Mouse (Mus musculus) left cerebral cortex, adult 11 months (tissue): Measurements from ENCODE around the gene Mgat5.

ENCODE experiments used
- DNase-seq: peaks from one replicate; pipeline ENCODE4 v3.0.0; 2022; ENCODE audit warnings: low spot score

The Mgat5 gene

DNA sequence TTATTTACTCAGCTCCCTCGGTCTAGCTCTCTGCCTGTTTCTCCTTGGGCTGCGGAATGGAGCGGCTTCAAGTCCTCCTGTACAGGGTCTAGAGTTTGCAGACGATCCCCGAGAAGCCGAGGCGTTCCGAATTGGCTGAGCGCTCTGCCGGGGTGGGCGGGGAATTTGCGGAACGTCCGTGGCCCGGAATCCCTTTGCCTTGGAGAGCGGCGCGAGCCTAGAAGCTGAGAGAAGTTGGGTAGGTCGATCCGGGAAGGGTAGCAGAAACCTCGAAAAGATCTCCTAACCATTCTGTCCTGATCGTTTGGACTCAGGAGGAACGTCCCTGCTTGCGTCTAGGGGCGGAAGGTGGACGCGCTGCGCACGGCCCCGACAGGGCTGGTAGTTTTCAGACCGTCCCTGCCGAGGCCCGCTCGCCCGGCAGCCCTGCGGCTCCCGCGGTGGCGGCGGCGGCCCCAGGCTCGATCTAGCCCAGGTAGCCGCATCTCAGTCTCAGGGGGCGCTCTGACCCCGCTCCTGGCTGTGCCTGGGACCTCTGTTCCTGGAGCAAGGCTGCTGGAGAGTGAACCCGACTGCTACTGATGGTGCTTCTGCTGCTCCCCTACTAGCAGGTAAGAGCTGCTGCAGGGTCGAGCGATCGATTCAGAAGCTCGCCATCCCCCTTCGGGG, at the start of gene Mgat5:
Mgat5 (plus strand) TSS at position 199 of the 669 bp plus-strand sequence.
- DNase-seq, result peak; percentile 69

DNA sequence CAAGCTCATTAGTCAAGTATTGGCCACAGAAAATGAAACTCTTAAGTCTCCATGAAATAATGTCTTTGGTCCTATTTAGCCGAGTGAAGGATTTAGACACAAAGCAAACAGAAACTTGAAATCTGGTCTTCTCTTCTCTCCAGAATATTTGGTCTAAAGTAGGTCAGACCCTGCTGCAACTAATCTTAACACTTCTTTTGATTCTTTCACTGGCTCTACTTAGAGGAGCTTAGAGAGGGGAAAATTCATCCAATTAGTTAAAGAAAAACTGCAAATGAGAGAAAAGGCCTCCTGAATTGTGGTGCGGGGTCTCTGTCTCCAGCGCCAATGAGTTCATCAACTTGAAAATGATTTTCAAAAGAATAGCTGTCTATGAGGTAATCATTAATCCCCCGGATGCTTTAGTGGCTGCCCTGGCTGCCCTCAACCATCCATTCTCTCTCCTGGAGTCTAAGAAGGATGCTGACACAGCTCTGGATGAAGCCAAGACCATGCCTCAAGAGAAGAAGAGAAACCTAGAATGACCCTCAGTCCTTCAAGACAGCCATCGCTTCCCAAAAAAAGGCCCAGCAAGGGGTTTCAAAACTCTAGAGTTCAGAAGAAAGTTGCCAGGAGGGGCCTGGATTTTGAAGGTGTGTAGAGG, 44.6 kb upstream of the Mgat5 start:
- peak; percentile 4 for DNase-seq

DNA sequence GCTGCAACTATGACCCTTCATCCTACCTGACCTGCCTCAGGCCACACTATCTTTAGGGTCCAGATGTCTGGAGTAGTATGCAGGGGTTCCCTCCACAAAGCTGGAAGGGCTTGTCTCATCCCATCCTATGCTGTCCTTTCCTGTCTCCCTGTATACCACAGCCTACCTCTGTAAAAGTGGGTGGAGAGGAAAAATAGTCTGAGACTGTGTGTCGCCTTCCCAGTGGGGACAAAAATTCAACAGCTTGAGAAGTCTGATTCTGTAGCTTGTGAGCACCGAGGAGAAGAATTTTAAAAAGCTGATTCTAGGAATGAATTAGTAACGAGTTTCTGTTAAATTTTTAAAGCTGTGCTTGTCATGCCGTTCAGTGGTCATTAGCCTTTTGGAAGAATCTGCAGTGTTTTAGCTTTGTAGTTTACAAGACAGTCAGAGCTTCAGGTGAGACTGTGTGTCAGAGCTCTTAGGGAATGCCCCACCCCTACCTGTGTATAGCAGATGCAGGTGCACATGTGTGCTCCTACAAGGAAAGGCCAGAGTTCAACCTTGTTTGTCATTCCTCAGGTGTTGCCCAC, 40.1 kb upstream of the Mgat5 start:
- DNase-seq, result no peak

DNA sequence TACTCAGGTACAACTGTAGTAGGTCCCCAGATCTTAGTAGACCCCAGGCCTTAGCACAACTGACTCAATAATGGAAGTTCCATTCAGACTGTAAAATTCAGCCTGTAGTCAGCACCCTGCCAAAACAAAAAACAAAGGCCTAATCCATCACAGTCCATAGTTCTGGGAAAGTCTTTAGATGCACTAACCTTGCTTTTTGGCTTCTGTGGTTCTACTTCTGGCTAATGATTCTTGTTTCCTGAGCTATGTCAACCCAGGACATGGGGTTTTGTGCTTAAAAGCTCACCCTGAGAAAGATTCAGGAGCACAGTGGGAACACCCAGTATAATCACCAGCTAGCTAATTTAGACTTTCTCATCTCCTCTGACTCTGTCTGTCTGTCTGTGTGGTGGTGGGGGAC, 38.3 kb upstream of the Mgat5 start:
- no peak for DNase-seq

- no peak for DNase-seq
Measured at GRCm38 (mm10) chr1:127167586-127167985, 37.2 kb upstream of the Mgat5 start.

- no peak for DNase-seq
Measured at GRCm38 (mm10) chr1:127168205-127168604, 36.6 kb upstream of the Mgat5 start.

DNA sequence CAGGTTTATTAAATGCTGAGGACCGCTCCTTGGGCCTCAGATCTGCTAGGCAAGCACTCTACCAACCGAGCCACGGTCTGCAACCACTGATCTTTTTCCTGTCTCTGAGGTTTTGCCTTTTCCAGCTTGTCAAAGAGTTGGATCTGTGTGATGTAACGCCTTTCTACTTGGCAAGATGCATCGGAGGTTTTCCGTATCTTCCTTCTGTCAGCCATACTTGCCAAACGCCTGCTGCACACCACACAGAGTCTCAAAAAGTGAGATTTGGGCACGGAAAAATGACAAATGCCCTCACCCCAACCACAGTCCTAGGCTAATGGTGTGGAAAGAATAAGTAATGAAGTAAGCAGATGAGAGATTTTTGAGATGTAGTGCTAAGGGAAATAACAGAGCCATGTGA, 35.3 kb upstream of the Mgat5 start:
- DNase-seq, result no peak

DNA sequence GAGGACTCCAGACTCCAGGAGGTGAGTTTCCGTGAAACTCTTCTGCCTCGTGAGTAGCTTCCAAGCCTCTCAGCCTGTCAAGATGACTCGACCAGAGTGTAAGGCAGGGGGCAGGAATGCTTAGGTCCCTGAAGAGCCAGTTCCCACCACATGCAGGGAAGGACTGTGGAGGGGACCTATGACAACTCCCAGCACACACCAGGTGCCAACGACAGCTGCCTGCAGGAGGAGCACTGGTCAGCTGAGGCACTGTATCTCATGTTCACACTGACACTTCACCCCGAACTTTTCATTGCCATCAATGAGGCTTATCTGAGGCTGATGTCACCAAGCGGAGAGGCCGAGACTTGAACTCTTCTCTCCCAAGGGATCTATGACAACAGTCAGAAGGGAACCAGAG, 33.5 kb upstream of the Mgat5 start:
- no peak for DNase-seq

DNA sequence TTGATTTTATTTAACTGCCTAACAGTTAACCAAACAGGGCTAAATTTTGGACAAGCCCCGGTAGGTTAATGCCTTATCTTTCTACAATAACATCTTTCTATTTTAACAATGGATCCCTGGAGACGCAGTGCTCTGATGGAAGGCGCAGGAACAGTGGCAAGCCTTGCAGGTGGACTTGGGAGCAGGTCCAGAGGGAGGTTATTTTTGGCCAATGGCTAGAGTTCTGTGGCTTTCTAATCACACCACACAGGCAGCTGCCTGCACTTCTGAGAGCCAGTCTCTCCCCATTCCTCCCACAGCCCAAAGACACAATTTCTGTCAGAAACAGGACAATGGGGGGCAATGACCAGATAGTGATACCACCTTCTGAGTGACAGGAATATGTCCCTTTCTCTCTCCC, 31.4 kb upstream of the Mgat5 start:
- no peak for DNase-seq

- DNase-seq, result no peak
Measured at GRCm38 (mm10) chr1:127192396-127192795, 12.4 kb upstream of the Mgat5 start.

GRCm38 (mm10) chr1:127199186-127199585, 5.6 kb upstream of the Mgat5 start:
- DNase-seq, result no peak

GRCm38 (mm10) chr1:127202360-127202759, 2.5 kb upstream of the Mgat5 start:
- DNase-seq, result no peak

- no peak for DNase-seq
Measured at GRCm38 (mm10) chr1:127203231-127203764, 1.5 kb upstream of the Mgat5 start.

DNA sequence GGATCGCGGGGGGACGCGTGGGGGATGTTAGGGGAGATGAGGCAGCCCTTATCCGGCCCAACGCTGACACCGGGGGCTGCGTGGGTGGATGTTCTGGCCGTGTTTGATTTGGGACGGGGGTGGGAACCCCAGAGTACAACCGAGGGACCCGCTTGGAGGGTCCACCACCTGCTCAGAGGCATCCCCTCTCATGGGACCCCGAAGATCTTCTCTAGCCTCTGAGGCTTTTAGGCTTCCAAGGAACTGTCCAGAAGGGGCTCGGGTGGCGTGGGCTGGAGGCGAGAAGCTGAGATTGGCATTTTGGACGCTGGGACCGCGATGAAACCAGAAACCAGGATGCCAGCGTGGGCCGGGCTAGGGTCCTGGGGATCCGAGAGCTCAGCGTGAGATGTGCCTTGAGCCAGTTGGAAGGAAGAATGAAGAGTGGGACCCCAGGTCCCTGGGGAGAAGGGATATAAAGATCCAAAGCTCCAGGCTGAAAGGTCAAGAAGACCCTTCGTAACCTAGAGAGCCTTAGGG, 745 bp downstream of the Mgat5 start:
- no peak for DNase-seq

GRCm38 (mm10) chr1:127206020-127206641, 1.3 kb downstream of the Mgat5 start:
- no peak for DNase-seq

DNA sequence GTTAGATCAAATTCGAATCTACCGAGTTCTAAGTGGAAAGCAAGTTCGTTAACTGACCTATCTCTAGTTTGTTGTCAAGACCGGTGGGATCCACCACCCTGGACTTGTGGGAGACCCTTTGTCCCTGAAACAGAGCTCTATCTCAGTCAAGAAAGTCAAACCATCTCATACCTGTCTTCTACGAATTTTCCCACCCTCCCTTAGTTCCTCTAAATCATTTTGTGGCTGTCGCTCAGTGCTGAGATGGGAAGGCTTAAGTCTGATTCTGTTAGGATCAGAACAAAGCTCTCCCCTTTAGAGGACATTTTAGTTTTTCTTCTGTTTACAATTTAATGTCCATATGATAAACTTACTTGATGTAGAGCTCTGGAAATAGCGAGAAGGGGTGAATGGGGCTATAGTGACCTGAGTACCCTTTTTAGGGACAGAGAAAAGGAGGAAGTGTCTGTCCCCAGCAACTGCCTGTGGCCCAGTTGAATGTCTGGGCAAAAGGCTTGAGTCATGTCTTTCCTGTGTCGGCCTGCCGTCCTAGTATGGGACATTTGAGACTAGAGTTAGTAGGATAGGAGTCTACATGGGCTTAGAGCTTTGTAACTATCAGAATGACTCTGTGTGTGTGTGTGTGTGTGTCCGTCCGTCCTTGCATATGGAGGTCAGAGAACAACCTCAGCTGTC, 2.2 kb downstream of the Mgat5 start:
- no peak for DNase-seq

DNA sequence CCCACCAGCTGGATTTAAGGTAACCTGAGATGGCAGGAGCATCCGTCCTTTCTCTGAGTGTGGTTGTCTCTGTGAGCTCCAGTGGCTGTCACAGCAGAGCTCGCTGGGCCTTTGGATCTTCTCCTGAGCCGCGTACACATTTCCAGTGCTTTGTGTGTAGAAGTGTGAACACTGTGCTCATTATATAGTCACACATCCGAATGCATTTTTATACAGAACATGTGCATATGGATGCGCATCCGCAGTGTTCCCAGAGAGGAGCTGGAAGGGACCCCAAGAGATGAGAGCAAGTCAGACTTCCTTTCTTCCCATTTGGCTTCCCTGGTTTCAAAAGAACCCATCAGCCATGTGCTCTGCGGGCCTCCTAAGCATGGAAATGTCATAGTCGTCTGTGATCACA, 3.4 kb downstream of the Mgat5 start:
- DNase-seq, result no peak

DNA sequence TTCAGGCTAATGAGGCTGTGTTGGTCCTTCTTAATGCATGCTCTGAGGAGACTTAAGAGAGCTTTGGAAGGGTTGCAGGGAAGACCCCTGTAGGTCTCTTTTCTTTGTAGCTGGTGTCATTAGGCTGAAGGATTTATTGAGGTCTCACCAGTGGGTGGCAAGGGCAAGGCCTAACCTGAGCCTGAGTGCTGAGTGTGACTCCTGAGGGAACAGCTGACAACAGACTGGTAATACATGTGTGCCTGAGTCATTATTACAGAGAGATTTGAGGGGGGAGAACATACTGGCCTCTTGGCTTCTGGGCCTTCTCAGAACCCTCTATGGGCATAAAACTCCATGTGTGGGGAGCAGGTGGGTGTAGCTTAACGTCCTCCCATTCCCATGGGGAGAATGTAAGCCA, 8.0 kb downstream of the Mgat5 start:
- no peak for DNase-seq

GRCm38 (mm10) chr1:127213434-127213833, 8.6 kb downstream of the Mgat5 start:
- no peak for DNase-seq

GRCm38 (mm10) chr1:127214585-127215232, 9.9 kb downstream of the Mgat5 start:
- no peak for DNase-seq

- no peak for DNase-seq
Measured at GRCm38 (mm10) chr1:127216979-127217378, 12.2 kb downstream of the Mgat5 start.

- DNase-seq, result no peak
Measured at GRCm38 (mm10) chr1:127217665-127218064, 12.8 kb downstream of the Mgat5 start.
